Mouse (Mus musculus) layer of hippocampus, adult 2 months (tissue): ENCODE data around the gene Gars. TPM values are rescaled to one million over a fixed set of nuclear protein-coding genes. Genes with fewer than 3 reads are reported as not detected.

Experiments used
- DNase-seq, 2 experiments: peaks; one replicate each; pipeline ENCODE4 v3.0.0; 2022; ENCODE audit warnings: low spot score in 2 of 2
- H3K27ac ChIP-seq: fragments of 200-600 bp; 2 replicates; pipeline ENCODE4 v1.8.1; 2022
- H3K4me3 ChIP-seq: fragments of 200-600 bp; 2 replicates; pipeline ENCODE4 v1.8.1; 2022; ENCODE audit warnings: mild to moderate bottlenecking
- CTCF ChIP-seq: fragments of 200-600 bp; conservative IDR thresholded peaks from 2 replicates; pipeline ENCODE4 v1.8.1; 2022; ENCODE audit warnings: antibody characterized with exemption, mild to moderate bottlenecking, moderate library complexity
- total RNA-seq, 2 experiments: library from RNA; stranded (reverse); gene quantifications; 2 replicates each; pipeline ENCODE4 v1.2.3; 2021

The Gars gene
- total RNA-seq, 2 experiments from 2014 or later = 131 to 134 TPM

DNA sequence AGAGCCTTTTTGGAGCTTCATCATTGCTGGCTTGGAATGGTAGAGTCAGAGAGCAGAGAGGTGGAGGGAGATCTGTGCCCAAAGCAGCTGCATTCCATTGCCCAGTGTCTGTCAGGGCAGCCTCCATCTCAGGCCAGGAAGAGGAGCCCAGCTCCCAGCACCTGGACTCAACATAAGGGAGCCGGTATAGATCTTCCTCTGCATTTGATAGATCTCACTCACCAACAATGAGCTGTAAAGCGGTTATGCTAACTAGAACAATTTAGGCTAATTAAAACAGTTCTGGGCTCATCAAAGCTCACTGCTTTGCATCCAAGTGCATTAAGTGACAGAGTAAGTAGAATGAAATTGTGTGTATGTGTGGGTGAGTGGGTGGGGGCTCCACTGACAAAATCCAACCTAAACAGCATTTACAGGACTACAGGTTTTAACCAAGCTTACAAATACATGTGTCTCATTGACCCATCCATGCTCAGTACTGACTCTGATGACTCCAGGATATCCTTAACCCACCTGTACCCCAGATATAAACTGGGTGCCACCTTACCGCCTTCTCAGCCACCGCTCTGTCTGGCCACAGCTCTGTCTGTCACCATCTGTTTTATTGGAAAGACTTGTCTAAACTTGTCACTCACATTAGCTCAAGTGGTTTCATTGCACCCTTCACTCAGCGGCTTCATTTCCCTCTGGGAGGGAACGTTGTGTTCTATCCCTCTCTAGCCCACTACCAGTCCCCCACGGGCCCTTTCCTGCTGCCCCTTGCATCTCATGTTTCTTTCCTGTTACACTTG lies 44.6 kb downstream of the Gars start:
- DNase-seq = no peak
- Histone ChIP-seq H3K27ac (peak overlapping the region; percentile 23; the same call in 1 of the 2 replicates), H3K4me3 (no peak overlapping the region)
- TF ChIP-seq CTCF = no peak

DNA sequence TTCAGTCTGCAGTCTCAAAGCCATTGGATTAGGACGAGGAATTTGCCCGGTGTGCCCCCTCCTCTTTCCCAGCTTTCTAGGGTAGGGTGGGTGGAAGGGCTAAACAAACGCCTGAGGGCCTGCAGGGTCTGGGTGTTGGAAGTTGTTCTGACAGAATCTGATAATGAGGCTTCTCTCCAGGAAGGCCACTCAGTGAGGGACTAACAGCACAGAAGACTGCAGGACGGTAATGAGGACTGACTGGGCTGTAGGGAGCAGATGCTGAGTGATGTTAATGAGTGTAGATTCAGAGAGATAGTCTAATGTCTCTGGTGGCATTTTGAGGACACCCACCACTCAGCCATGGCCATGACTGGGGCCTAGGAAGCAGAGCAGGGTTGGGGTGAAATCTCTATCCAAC lies 49.5 kb downstream of the Gars start:
- Histone ChIP-seq H3K4me3 (no peak overlapping the region), H3K27ac (no peak overlapping the region)
- DNase-seq = no peak
- TF ChIP-seq CTCF = no peak

DNA sequence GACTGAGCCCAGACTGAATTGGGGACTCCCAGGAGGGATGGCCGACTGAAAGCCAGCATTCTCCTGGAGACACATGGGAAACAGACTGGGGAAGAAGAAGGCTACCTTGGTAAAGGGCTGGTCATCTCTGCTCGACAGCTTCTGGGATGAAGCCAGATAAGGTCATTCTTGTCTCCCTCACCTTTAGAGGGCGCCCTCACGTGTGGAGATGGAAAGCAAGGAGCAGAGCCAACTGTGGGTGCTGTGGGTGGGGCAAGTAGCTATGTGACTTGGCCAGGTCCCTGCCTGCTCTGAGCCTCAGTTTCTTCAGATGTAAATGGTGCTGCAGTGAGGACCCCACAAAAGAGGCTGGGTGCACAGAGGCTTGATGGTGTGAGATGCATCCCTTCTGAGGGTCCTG lies 52.8 kb downstream of the Gars start:
- Histone ChIP-seq H3K27ac (no peak overlapping the region), H3K4me3 (no peak overlapping the region)
- DNase-seq = no peak
- peak; percentile 46 for TF ChIP-seq CTCF

DNA sequence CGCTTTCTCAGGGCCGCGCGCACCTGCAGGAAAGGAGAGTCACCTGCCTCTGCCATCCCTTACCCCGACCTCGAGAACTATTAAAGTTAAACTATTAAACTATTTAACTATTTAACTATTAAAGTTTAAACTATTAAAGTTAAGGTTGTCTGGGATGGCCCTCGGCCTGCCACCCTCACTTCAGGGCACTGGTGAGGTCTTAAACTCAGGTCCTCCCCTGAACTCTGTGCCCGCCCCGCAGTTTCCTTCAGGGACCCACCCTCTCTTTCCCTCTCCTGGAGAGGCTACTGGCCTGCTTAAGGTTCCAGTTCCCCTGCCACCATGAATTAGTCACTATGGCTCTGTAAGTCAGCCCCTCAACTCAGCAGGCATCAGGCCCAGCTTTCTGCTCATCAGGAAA lies 53.6 kb downstream of the Gars start:
- no peak overlapping the region for H3K4me3 ChIP-seq
- DNase-seq = no peak

DNA sequence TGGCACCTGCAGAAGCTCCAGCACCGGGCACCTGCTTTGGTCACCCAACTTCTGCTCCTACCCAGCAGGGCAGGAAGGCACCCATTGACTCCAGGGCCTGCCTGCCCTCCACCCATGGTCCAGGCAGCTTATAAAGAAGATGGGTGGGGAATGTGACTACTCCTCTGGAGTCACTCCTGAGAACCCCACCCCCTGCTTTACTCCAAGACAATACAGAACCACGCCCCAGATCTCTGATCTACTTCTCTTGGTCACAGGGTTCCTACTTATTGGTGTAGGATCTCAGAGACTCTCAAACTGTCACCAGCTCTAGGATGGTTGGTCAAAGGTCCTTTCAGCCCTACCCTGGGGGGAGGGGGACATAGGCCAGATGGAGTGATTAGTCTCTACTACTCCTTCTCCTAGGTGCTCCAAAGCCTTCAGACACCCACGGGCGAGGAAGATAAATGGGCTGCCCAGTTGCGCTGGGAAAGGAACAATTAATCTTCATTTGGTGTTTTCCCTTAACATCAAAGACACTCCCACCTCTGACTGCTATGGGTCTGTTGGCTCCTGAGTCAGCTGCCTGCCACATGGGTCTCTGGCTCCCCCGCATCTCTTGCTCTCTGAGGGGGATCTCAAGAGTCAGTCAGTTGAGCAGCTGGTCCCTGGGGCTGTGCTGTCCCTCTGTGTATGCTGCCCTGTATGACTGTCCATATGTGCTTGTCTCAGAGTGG lies 55.8 kb downstream of the Gars start:
- no peak for DNase-seq
- Histone ChIP-seq H3K27ac (no peak overlapping the region), H3K4me3 (no peak overlapping the region)
- no peak for TF ChIP-seq CTCF

More for the DNA sequence above, 53.6 kb downstream of the Gars start:
- no peak for TF ChIP-seq CTCF
- H3K27ac ChIP-seq = no peak overlapping the region

DNA sequence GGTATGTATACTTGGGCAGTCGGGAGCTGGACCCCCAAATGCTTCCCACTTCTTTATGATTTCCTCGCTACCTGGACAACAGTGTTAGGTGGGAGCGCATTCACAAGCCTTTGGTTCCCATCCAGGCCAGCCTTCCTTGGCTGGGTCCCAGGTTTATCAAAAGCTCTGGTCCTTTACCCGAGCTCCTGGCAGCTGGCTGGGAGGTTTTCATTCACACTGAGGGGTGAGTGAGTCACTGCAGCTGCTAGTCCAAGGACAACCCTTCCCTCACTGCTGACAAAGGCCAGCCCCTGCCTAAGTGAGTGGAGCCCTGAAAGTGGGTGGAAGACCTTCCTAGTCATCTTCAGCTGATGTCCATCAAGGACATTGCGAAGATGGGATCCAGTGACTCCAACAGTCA lies 60.2 kb downstream of the Gars start:
- DNase-seq = no peak
- TF ChIP-seq CTCF = no peak
- Histone ChIP-seq H3K27ac (no peak overlapping the region), H3K4me3 (no peak overlapping the region)

DNA sequence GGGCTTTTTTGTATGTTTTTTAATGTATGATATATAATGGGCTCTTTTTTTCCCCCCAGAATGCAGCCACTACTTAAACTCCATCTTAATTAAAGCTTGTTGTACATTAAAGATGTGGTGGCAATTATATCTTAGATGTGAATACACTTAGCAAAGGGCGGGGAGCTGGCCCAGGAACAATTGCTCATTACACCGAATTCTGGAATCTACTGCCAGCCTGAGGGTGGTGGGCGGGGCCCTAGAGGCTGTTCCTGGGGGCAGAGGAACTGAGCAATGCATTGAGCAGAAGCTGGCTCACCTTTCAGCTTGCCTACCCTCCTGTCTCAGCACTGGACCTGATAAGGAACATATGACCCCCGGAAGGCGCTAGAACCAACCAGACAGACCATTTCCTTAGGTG lies 60.8 kb downstream of the Gars start:
- no peak overlapping the region for H3K4me3 ChIP-seq
- DNase-seq = no peak
- no peak for TF ChIP-seq CTCF

DNA sequence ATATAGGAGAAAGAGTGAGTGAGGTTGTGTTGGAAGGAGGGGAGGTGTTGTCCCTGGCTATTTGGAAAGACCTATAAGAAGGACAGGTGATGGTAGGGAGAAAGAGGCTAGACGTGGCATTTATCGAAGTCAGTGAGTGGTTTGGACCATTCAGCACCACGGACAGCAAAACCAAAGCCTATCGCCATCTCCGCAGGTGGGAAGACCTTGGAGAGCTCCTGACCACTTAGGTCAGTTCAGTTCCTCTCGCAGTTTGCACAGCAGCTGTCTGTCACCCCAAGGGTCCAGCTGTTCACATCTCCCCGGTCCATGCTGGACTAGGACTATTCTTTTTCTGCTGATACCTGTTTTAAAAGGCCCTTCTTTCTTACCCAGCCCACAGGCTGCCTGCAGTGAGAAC lies 70.6 kb downstream of the Gars start:
- no peak overlapping the region for H3K27ac ChIP-seq
- DNase-seq = no peak
- H3K4me3 ChIP-seq = no peak overlapping the region
- no peak for TF ChIP-seq CTCF

More for the DNA sequence above, 60.8 kb downstream of the Gars start:
- H3K27ac ChIP-seq = no peak overlapping the region

DNA sequence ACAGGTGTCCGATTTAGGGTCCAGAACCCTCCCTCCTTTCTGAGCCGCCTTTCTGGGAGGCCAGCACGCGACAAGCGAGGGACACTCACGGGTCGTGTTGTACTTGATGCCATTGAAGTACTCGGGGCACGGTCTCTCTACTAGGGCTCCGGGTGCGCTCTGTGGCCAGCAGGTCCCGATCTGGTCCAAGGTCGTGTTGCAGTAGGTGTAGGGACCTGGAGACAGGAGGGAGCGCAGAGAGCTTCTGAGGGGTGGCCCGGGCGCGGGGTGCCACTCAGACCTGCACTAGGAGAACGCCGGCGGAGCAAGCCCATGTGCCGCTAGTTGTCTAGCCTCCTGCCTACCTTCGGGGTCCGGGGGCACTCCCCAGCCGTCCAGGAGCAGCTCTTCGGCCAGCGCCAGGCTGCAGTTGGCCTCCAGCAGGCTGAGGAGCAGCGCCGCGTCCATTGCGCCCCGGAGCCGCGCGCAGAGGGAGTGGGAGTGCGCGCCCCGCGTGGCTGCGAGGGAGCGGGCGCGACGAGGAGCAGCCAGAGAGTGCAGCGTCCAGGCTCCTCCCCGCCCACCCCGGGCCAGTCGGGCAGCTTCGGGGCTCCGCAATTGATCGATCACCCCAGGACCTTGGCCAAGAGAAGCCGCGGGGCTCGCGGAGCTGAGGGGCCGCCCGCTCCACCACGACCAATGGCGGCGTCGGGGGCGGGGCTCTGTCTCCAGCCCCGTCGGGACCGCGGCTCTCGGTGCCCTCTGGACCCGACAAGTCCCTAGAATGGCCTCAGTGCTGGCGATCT lies 79.7 kb downstream of the Gars start:
- DNase-seq = no peak
- Histone ChIP-seq H3K27ac (no peak overlapping the region), H3K4me3 (peak overlapping the region; percentile 64)
- TF ChIP-seq CTCF = no peak; the same call in 1 of the 2 replicates

DNA sequence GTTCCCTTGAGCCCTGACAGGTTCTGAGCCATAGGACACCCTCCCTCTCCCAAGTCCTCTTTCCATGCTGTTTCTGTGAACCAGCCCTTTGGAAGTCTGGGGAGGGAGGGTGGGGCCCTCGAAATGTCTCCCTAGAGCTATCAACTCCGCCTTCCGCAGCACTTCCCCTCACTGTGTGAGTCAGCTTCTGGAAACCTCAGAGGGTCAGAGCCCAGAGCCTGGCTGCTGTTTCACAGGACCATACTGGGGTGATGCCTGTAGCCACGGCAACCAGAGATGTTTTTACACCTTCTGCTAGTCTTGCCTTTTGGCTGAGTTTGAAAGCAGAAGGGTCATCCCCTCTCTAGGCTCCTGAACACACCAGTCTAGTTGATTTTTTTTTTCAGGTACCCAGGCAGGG lies 85.2 kb downstream of the Gars start:
- H3K4me3 ChIP-seq = no peak overlapping the region
- no peak for DNase-seq
- H3K27ac ChIP-seq = no peak overlapping the region
- TF ChIP-seq CTCF = no peak

DNA sequence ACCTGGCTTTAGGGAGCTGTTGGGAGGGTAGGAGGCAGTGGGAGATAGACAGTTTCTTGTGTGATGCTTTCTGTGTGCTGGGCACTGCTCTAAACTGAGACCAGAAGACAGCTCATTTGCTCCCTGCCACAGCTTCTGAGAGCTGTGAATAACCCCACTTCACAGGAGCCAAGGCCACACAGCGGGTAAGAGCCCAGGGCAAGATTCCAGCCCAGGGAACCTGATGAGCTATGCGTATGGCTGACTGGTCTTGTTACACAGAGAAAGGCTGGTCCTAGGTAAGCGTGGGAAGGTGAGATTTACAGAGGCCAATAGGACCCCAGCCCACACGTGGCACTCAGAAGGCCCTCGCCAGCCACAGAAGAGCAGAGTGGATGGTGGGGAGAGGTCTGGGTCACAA lies 88.8 kb downstream of the Gars start:
- no peak for DNase-seq
- Histone ChIP-seq H3K27ac (no peak overlapping the region), H3K4me3 (no peak overlapping the region)
- no peak for TF ChIP-seq CTCF

DNA sequence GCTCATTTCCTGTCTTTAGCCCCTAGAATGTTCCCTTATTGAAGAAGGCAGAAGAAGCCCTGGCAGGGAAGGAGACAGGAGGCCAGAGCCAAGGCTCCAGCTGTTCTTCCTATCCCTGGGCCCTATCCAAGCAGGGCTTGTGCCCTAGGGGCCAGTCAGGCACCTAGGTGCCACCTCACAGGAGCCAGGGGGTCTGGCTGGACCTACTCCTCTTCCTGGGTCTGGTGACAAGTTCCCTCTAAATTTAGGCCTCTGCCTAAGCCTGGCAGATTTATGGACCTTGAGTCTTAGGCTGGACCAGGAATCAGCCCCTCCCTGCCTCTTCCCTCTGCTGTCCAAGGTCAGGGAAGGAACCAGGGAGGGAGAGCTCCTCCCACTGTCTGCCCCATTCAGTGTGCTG lies 90.6 kb downstream of the Gars start:
- Histone ChIP-seq H3K27ac (no peak overlapping the region), H3K4me3 (no peak overlapping the region)
- TF ChIP-seq CTCF = no peak
- no peak for DNase-seq

Other genes with a start within 250 kb of the Gars start
- gene Znrf2, start 221.1 kb upstream of the Gars start, total RNA-seq = 10 to 100 TPM; 23.1 to 24.6 TPM
- gene Nod1, start 65.4 kb upstream of the Gars start, total RNA-seq = 1 to 10 TPM; 4.9 TPM
- gene Ggct, start 45.1 kb upstream of the Gars start, total RNA-seq = 10 to 100 TPM; 36.0 to 38.0 TPM
- gene Crhr2, start 95.0 kb downstream of the Gars start, total RNA-seq = 1 to 10 TPM; 2.8 to 4.2 TPM
- 1 to 10 TPM; 1.5 to 1.8 TPM for gene Inmt, start 137.0 kb downstream of the Gars start, total RNA-seq
- gene Mindy4, start 165.4 kb downstream of the Gars start, total RNA-seq = 10 to 100 TPM; 13.0 to 14.5 TPM